Mouse (Mus musculus): ENCODE measurements around the gene Herpud2.

Gene Herpud2

GRCm38 (mm10) chr9:25151611-25152241, at the start of gene Herpud2:
TSS of gene Herpud2 (minus strand) at chr9:25151820.
- DNase-seq (ENCODE audit: low spot score in 2 of 2), result peak; percentile 93

DNA sequence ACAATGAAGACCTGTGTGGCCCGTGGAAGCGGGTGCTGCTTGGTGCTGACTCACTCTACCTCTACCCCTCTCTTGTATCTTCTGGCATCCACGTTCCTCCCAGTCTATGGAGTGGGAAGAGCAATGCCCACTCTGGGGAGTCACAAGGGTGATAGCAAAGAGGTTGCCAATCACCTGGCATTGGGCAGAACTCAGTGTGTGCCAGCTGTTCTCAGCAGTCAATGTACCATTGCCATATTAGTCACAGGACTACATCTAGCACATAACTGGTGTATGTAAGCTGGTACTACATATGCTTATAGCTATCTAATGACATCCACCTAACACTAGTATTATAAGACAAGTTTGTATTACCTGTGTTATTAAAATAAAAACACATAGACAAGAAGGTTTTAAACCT, 49.4 kb upstream of the Herpud2 start:
- DNase-seq (ENCODE audit: low spot score in 2 of 2), result no peak

DNA sequence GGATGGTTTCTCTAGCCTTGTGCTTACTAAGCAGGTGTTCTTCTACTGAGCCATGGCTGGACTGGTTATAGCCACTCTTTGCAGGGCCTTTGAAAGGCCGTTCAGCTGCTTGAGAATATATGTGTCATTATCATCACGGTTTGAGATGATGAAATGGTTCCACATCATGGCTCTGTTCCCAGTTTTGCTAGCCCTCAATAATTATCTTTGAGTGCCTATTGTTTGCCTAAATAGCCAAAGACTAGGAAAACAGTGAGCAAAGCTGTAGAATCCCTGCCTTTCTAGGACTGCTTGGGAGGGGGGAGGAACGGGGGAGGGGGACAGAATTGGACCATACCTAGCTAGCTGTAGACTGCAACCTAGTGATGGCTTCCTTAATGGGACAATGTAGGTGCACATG, 48.5 kb upstream of the Herpud2 start:
- no peak for DNase-seq (ENCODE audit: low spot score in 2 of 2)

DNA sequence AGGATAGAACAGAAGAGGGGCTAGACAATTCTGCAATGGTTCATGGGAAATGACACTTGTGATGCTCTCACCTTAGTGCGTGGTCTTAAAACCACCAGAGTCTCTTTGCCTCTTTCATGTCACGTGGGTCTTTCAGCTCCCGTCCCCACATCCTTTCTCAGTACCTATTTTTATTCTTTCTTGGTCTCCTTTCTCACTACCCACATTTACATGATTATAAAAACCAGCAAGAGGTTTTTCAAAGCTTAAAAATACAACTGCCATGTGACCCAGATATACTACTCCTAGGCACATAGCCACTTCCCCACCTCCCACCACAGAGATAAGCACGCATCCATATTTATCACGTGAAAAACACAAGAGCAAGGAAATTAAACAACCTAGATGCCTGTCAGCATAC, 45.1 kb upstream of the Herpud2 start:
- peak; percentile 50 to 59 for DNase-seq (ENCODE audit: low spot score in 2 of 2)

DNA sequence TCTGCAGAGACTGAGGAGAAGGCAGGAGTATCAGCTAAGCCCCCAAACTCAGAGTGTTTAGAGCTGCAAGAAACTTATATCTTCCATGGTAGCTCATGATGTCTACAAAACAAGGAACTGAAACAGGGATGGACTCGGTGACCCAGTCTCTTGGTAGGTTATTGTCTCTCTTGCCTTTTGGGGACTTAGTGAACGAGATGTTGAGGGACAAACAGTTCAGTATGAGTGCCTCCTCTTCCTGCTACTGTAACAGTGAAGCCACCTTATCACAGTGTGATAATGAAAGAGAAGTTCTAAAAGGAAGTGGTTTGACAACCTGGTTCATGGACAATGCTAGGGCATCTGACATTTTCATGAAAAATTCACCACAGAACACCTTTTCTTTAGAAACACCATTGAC, 40.0 kb upstream of the Herpud2 start:
- DNase-seq (ENCODE audit: low spot score in 2 of 2), result peak; percentile 11 to 21

DNA sequence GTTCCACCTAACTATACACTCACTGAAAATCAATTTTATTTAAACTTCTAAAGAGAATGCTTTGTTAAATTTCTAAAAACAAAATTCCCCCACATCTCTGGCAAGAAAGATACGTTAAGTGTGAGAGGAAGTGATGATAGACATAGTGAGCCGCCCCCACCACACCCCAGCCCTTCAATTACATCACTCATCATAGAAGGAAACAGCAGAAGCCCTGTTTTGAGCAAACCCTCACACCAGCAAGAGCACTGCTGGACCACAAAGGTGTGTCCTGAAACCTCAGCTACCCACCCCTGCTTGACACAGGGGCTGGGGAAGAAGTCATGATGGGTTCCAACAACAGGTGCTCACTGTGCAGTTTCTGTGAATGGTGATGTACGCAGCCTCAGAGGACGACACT, 34.9 kb upstream of the Herpud2 start:
- DNase-seq (ENCODE audit: low spot score in 2 of 2), result peak; percentile 59 to 64

- peak in 1 of 2 experiments; percentile 8 for DNase-seq (ENCODE audit: low spot score in 2 of 2)
These were observed 34.2 kb upstream of the Herpud2 start for GRCm38 (mm10) chr9:25185854-25186253.

DNA sequence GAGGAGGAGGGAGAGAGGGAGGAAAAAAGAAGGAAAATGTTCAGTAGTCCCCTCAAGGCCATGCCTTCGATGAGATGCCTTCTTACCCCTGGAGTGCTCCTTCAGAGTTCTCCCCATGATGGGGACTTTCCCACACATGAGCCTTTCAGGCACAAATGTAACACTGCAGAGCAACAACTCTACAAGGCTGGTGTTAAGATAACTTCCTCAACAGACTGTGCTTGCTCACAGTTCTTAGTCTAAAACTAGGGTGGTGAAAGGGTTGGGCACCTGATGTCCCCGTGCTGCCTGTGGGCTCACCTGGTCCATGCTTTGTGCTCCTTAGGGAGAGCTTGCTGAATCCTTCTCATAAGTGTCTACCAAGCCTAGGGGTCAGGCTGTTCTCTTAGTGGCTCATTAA, 33.0 kb upstream of the Herpud2 start:
- DNase-seq (ENCODE audit: low spot score in 2 of 2), result no peak

GRCm38 (mm10) chr9:25178066-25178465, 26.4 kb upstream of the Herpud2 start:
- no peak for DNase-seq (ENCODE audit: low spot score in 2 of 2)

GRCm38 (mm10) chr9:25177201-25177600, 25.6 kb upstream of the Herpud2 start:
- no peak for DNase-seq (ENCODE audit: low spot score in 2 of 2)

GRCm38 (mm10) chr9:25176562-25176961, 24.9 kb upstream of the Herpud2 start:
- no peak for DNase-seq (ENCODE audit: low spot score in 2 of 2)

DNA sequence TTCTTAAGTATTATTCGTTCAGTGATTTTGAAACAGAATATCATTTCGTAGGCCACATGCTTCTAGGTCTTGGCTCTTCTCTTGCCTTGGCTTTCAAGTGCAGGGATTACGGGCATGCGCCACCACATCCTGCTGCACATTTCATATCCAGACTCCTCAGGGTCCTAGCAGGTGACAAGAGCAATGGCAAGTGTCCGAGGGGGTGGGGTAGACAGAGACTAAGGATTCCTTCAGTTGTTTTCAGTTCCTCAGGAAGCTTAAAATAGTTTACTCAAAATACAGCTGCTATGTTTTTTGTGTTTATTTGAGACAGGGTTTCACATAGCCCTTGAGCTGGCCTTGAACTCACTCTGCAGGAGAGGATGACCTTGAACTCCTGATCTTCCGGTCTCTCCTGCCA, 24.4 kb upstream of the Herpud2 start:
- no peak for DNase-seq (ENCODE audit: low spot score in 2 of 2)

DNA sequence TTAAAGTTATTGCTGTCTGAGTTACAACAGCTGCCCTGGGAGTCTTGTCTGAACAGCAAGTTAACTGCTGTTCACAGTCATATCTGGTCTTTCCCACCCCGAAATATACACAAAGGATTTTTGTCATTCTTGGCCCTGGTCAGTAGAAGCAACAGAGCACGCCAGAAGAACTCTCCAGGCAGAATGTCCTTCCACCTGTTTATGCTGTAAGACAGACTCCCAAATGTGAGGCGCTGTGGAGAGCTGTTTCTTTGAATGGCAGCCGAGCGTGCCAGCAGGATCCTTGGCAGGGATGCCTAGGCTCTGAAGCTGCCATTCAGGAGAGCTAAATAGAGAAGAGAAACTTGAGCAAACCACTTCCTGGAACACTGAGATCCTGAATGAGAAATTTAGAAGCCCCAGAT, 23.4 kb upstream of the Herpud2 start:
- DNase-seq (ENCODE audit: low spot score in 2 of 2), result no peak

DNA sequence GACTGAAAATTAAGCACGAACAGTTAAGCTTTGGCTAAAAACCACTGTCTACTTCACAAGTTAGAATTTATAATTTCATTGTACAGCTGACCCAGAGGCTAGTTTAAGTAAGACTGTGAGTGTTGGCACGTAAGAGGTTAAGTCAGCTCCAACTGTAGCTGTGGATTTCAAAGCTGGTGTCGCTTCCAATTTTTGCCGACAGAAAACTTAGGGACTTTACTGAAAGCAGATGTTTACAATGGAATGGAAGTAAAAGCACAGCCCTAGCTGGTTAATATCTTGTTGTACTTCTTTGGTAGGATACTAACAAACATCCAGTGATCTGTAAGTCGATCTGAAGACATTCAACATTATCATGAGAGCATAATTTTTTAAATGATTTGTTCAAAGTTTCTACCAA, 23.0 kb upstream of the Herpud2 start:
- no peak for DNase-seq (ENCODE audit: low spot score in 2 of 2)

GRCm38 (mm10) chr9:25173171-25173570, 21.6 kb upstream of the Herpud2 start:
- no peak for DNase-seq (ENCODE audit: low spot score in 2 of 2)

- DNase-seq (ENCODE audit: low spot score in 2 of 2), result no peak
These were observed 18.0 kb upstream of the Herpud2 start for GRCm38 (mm10) chr9:25169626-25170025.

DNA sequence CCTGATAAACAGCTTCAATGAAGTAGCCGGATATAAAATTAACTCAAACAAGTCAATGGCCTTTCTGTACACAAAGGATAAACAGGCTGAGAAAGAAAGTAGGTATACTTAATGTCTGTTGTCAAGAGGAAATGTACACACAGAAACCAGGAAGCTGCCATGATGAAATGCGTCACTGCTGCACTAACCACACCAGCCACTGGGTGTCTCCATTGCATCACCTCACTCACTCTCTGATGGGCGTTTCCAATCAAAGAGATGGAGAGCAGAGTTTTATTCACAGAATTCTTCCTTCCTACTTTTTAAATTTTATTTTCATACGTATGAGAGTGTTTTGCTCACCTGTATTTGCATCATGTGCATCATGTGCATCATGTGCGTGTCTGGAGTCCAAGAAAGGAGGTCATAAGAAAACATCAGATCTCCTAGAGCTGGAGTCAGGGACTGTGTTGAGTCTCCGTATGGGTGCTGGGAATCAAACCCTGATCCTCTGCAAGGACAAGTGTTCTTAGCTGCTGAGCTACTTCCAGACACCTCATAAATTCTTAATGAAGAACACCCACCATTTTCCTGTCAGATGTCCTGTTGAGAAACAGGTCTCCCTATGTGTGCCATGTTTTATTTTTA, 16.0 kb upstream of the Herpud2 start:
- peak; percentile 76 to 85 for DNase-seq (ENCODE audit: low spot score in 2 of 2)

GRCm38 (mm10) chr9:25158218-25158617, 6.6 kb upstream of the Herpud2 start:
- no peak for DNase-seq (ENCODE audit: low spot score in 2 of 2)

DNA sequence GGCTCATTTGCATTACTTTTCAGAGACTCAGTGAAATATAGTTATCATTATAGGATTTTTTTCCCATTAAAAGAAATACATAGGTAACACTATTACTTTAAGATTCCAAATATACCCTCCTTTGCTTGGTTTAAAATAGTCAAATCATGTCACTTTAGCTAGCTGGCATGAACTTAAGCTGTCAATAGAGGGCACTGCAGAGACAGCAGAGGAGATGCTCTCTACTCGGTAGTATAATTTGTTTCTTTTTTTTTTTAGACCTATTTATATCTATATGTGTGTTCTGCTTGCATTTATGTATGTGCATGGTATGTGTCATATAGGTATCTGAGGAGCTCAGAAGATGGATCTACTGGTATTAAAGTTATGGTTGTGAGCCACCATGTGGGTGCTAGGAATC, 4.8 kb upstream of the Herpud2 start:
- DNase-seq (ENCODE audit: low spot score in 2 of 2), result no peak

GRCm38 (mm10) chr9:25153066-25153465, 1.4 kb upstream of the Herpud2 start:
- no peak for DNase-seq (ENCODE audit: low spot score in 2 of 2)

GRCm38 (mm10) chr9:25152457-25152856, 837 bp upstream of the Herpud2 start:
- DNase-seq (ENCODE audit: low spot score in 2 of 2), result no peak

- no peak for DNase-seq (ENCODE audit: low spot score in 2 of 2)
These were observed 619 bp downstream of the Herpud2 start for GRCm38 (mm10) chr9:25150791-25151610.

DNA sequence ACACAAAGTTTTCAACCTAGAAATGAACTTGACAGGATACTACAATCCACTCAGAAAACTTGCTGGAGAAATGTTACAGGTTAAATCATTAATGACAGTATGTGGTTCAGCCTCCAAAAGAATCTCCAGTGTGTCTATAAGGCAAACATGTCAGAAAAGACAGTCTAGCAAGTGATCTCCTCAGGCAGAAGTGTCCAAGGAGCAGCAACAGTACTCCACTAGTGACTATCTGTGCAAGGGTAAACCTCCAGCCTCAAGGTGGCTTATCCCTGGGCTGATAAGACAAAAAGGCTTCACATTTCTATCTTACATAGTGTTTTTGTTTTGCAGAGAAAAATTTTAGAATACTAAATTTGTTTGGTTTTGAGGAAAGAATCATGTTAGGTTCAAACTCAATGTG, 2.9 kb downstream of the Herpud2 start:
- no peak for DNase-seq (ENCODE audit: low spot score in 2 of 2)
